Mouse (Mus musculus) left cerebral cortex, postnatal 14 days (tissue): ENCODE measurements around the gene Dapk3. TPM values are rescaled to one million over a fixed set of nuclear protein-coding genes. Genes with fewer than 3 reads are reported as not detected.
"Not testable (repeated sequence)": the region's sequence is repeated elsewhere in the genome, so short reads cannot be mapped to it uniquely, and the experiment has no call there.

Experiments
- DNase-seq, 2 experiments: peaks; one replicate each; pipeline ENCODE4 v3.0.0; 2021 to 2022; ENCODE audit warnings: low spot score in 2 of 2, mixed read lengths in 1 of 2
- intact Hi-C: fragments of 180-260 bp; cut with DNase I; formaldehyde crosslinking; loops from one replicate; pipeline ENCODE4 v1.15.1; 2025
- total RNA-seq, 2 experiments: library from RNA; stranded (reverse); gene quantifications; 2 replicates each; pipeline ENCODE4 v1.2.3; 2021

Dapk3 gene
- total RNA-seq, 2 experiments from 2014 or later = 72.2 to 73.3 TPM

DNA sequence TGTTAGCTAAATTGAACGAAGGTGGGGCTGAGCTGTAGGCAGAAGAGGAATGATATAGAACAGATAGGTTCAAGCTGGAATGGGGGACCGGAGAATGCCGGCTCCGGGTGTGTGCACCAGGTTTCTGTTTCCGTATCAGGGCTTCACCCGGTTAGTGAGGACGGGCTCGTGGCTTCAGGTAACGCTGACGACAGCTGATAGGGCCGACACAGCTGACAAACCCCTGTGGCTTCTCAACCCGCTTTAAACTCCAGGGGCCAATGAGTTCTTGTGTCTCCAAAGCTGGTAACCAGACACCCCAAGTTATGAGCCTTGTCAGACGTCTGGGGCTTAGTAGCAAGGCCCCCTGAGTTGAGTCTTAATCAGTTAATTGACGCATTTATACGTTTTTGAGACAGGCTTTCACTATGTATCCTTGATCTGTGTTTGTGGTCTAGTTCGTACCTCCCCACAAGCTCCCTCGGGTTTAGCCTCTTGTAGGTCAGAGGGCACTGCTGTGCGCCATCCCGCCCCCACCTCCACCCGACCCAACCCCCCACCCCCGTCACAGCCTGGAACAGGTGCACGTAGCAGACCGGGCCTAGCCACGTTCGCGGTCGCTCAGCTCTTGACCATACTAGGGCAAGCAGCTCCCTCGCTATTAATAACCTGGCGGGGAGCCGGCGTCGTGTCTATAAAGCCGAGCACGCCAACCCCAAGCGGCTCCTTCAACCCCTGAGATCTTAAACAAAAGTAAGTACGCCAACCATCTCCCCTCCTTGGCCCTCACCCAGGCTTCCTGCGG, 11.4 kb downstream of the Dapk3 start:
- intact Hi-C loops = loop anchor here (10.0 kb wide), 1 partner anchor 251 kb away; no protein-coding TSS in a partner anchor

GRCm38 (mm10) chr10:81195300-81195699, 12.5 kb downstream of the Dapk3 start:
- intact Hi-C loops = loop anchor here (5.0 to 10.0 kb wide), 2 partner anchors 47 to 250 kb away; no protein-coding TSS in a partner anchor
- no peak for DNase-seq

More for the DNA sequence above, 11.4 kb downstream of the Dapk3 start:
- peak in 1 of 2 experiments; percentile 44 for DNase-seq

- intact Hi-C loops = loop anchor here (5.0 to 10.0 kb wide), 2 partner anchors 46 to 248 kb away; no protein-coding TSS in a partner anchor
- DNase-seq = no peak
Measured at GRCm38 (mm10) chr10:81196470-81197065, 13.8 kb downstream of the Dapk3 start.

GRCm38 (mm10) chr10:81197305-81197704, 14.5 kb downstream of the Dapk3 start:
- DNase-seq = no peak
- intact Hi-C loops = loop anchor here (5.0 to 10.0 kb wide), 2 partner anchors 45 to 247 kb away; no protein-coding TSS in a partner anchor

DNA sequence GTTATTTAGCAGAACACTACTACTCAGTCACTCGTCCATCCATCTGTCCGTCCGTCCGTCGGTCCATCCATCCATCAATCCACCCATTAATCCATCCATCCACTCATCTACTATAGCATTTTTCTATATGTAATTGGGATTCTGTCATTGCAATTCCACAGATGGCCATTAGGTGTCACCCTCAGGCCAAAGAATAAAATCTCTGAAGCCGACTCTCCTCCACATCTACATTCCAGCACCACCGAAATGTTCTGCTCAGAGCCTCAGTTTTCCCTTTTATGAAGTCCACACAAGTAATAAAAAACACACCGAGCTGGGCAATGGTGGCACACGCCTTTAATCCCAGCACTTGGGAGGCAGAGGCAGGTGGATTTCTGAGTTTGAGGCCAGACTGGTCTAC, 15.4 kb downstream of the Dapk3 start:
- intact Hi-C loops = loop anchor here (5.0 to 10.0 kb wide), 2 partner anchors 44 to 247 kb away; no protein-coding TSS in a partner anchor
- peak; percentile 81 to 83 for DNase-seq

DNA sequence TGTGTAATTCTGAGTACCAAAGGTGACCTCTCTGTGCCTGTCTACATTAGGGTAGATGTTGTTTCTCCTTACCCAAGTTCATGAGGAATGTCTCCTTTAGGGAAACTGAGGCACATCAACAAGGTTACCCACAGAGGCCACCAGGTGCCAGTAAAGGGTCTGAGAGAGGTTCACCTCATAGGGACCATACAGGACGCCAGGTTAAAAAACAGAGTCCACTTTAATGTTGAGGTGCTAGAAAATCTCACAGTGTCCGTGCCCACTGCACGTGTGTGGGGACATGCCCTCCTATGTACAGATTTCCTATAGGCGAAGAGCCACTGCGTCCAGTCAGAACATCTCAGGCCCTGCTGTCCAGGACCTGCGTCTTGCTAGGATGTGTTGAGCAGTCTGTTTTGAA, 16.2 kb downstream of the Dapk3 start:
- no peak for DNase-seq

GRCm38 (mm10) chr10:81200141-81200540, 17.3 kb downstream of the Dapk3 start:
- intact Hi-C loops = no loop called here
- DNase-seq = no peak

More for the DNA sequence above, 16.2 kb downstream of the Dapk3 start:
- intact Hi-C loops = loop anchor here (5.0 to 10.0 kb wide), 2 partner anchors 43 to 246 kb away; no protein-coding TSS in a partner anchor

- no peak for DNase-seq
- intact Hi-C loops = no loop called here
Measured at GRCm38 (mm10) chr10:81200605-81201287, 17.9 kb downstream of the Dapk3 start.

- DNase-seq = no peak
- intact Hi-C loops = no loop called here
Measured at GRCm38 (mm10) chr10:81201807-81202758, 19.3 kb downstream of the Dapk3 start, which contains the start of gene Nmrk2. Gene Nmrk2, minus strand, starts transcription at chr10:81202051.

DNA sequence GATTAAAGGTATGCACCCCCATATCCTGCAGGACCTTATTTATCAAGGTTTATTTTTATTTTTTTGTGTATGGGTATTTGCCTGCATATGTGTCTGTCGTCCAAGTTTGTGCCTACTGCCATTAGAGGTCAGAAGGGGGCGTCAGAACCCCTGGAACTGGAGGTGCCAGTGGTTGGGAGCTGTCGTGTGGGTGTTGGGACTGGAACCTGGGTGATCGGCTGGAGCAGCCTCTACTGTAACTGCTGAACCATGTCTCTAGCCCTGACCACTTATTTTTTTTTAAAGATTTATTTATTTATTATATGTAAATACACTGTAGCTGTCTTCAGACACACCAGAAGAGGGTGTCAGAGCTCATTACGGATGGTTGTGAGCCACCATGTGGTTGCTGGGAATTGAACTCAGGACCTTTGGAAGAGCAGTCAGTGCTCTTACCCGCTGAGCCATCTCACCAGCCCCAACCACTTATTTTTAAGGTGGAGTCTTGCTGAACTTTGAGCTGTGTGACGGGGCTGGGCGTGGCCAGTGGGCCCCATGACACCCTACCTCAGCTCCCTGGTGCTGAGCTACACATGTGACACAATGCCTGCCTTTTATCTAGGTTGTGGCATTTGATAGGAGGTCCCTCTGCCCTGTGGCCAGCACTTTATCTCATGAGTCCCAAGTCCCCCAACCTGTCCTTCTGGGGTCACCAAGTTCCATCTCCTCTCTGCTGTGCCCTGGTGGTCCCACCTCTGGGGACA, 20.3 kb downstream of the Dapk3 start:
- DNase-seq = no peak
- intact Hi-C loops = no loop called here

GRCm38 (mm10) chr10:81204137-81204536, 21.3 kb downstream of the Dapk3 start:
- DNase-seq = no peak
- intact Hi-C loops = no loop called here

DNA sequence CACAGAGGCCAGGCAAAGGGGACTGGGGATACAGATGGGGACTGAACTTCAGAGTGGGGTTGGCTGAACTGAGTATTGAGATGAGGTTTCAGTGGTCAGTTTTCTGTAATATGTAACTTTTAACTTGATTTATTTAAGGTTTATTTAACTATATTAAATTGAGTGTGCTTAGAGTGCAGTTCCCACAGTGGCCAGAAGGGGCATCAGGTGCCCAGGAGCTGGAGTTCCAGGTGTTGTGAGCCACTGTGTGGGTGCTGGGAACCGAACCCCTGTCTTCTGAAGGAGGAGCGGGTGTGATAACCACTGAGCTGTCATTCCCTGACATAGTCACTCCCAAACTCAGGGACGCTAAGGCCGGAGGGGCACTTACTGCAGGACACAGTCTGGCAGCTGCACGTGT, 27.3 kb downstream of the Dapk3 start:
- intact Hi-C loops = no loop called here
- DNase-seq = no peak

DNA sequence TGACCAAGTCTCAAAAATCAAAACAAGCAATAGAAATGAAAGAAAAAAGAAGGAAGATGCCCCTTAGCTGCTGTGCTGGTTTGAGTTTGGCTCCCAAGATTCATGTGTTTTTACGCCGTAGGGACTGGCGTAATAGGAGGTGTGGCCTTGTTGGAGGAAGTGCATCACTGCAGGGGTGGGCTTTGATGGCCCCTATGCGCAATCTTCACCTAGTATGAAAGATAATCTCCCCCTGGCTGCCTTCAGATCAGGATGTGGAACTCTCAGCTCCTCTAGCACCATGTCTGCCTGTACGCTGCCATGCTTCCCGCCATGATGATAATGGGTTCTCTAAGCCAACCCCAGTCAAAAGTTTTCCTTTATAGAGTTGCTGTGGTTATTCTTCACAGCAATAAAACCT, 33.5 kb downstream of the Dapk3 start:
- intact Hi-C loops = no loop called here
- DNase-seq = no peak

- no peak for DNase-seq
- intact Hi-C loops = no loop called here
Measured at GRCm38 (mm10) chr10:81216810-81217209, 34.0 kb downstream of the Dapk3 start.

DNA sequence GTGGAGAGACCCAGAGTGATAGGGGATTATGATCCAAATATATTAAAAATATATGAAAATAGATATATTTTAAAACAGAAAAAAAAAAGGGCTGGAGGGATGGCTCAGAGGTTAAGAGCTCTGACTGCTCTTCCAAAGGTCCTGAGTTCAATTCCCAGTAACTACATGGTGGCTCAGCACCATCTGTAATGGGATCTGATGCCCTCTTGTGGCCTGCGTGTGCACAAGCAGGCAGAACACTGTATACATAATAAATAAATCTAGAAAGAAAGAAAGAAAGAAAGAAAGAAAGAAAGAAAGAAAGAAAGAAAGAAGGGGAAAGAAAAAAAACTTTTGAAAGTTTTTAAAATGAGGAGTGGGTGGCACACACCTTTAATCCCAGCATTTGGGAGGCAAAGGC, 34.5 kb downstream of the Dapk3 start:
- intact Hi-C loops = not testable (repeated sequence)

GRCm38 (mm10) chr10:81217964-81218363, 35.2 kb downstream of the Dapk3 start:
- intact Hi-C loops = no loop called here
- DNase-seq = peak in 1 of 2 experiments; percentile 55

More for the DNA sequence above, 34.5 kb downstream of the Dapk3 start:
- not testable (repeated sequence) for DNase-seq

DNA sequence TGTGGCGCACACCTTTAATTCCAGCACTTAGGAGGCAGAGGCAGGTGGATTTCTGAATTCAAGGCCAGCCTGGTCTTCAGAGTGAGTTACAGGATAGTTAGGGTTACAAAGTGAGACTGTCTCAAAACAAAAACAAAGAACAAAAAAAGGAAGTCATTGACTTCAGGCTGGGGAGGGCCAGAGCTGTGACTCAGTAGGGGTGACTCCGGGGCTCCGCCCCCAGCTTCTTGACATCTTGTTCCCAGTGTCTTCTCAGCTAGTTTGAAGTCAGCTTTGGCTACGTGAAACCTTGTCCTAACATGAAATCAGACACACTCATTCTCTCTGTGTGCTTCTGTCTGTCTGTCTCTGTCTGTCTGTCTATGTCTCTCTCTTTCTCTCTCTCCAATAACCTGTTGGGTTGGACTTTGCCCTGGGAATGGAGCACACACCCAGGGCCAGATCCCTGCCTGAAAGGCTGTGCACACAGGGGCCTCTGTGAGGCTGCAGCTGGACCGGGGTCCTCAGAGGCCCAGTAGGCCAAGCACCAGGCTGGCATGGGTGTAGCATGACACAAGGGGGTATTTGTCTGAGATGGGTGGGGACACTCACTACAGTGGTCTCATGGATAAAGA, 38.7 kb downstream of the Dapk3 start:
- no peak for DNase-seq
- intact Hi-C loops = no loop called here

- intact Hi-C loops, DNase-seq: not testable (repeated sequence)
Measured at GRCm38 (mm10) chr10:81223731-81224130, 40.9 kb downstream of the Dapk3 start.
